Mouse (Mus musculus) kidney, adult 2 months (tissue): ENCODE measurements at regions not wholly inside any gene's neighbourhood (a gene's known extent, or its start where the extent isn't known, plus 50 kb on each side); places are given as distances from the start of the nearest gene placed in this dataset.

Experiments
- CTCF ChIP-seq: fragments of 200-500 bp; conservative IDR thresholded peaks from 2 replicates; pipeline ENCODE4 v1.5.1; 2011; ENCODE audit warnings: low read depth, mild to moderate bottlenecking, control low read depth, low read length, moderate library complexity, mixed read lengths; ENCODE audit not compliant: insufficient read depth, insufficient read length
- POLR2A ChIP-seq: fragments of 200-500 bp; IDR thresholded peaks from one replicate; pipeline ENCODE4 v1.6.1; 2011; ENCODE audit warnings: low read depth, low read length, control low read depth

DNA sequence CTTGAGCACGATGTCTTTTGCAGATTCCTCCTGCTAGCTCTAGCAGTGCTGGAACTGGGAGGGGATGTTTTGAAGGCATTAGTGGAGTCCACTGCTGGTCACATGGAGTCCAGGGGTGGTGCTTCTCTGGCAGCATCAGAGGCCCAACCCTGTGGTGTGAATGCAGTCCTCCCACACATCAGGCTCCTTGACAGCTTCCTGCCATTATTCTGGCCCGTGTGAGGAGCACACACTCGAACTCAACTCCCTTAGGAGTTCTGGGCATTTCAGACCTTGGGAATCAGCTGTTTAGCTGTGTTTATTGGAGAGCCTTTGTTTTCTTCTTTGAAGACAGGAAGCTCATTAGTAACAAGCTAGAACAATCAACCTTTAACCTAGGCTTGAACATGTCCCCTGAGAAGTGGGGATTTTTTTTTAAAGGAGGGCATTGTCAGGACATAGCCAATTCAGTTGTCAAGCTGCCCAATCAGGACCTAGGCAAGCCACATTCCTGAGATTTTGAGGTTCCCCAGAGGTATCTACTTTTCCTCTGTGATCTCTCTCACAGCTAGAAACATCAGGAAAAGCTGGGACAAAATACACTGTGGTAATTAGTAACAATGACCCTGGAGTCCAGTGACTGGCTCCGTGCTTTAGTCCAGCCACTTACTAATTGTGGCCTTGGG, 149.2 kb downstream of the 1500009L16Rik start:
- TF ChIP-seq POLR2A = no peak
- no peak for TF ChIP-seq CTCF
